Mouse (Mus musculus): ENCODE results near the gene Vps45. TPM values are rescaled to one million over a fixed set of nuclear protein-coding genes. Genes with fewer than 3 reads are reported as not detected.

Gene Vps45
- polyA plus RNA-seq, 1 experiment = 20.1 TPM

DNA sequence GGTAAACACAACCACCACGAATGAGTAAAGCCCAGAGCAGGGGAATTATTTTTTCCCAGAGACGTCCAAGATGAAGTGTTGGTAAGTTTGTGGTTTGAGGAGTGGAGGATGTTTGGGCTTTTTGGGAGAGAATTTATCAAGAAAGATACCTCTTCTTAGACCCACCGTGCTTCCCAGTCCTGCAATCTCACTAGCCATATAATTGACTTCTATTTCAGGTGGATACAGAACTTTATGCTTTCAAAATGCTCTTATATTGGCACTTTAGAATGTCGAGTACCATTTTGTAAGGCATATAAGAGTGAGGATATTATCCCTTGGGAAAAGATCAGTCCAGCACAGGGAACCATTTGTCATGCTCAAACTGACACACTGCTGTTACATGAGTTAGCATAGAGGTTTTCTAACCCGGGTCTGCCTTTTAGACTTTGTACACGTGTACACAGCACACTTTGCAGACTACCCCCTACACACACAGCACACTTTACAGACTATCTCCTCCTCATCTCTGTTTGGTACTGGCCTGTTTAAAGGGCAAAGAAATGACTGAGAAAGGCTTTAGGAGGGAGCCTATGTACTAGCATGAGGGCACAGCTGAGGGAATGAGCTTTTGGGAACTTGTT lies 61.7 kb downstream of the Vps45 start:
- peaks cover 7% of the 10 kb centered on the region for H3K4me1 ChIP-seq (ENCODE audit: control insufficient read depth, insufficient read depth, low read length)
- 24% methylated on average over 6 of the region's 6 CpGs for WGBS

DNA sequence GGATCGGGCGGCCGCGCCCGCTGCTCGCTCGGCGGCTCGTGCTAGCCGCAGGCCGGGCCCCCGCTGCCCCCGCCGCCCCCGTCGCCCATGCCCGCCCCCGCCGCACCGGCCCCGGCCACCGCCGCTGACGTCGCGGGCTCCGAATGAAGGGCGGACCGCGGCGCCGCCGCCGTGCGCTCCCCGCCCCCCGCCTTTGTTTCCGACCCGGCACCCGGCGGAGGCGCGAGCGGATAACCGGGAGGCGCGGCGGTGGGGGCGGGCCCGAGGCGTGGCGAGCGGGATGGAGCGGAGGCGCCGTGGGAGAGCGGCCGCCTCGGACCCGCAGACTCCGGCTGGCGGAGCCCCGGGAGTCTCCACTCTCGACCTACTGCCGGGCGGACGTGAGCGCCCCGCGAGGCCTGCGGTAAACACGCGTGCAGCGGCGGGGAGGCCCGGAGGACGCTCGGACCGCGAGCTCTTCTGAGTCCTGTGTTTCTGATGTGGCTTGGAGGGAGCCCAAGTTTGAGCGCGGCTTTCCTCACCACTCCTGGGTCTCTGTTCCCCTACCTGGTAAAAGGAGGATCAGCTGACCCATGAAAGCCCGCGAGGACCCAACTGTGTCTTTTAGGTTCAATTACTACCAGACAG lies 62.4 kb downstream of the Vps45 start, which contains the start of gene Plekho1:
Plekho1 (minus strand) TSS at position 200 of the 627 bp plus-strand sequence.
- WGBS = under 1% methylated on average over 78 of the region's 84 CpGs
- peaks cover 5% of the 10 kb centered on the region for H3K4me1 ChIP-seq (ENCODE audit: control insufficient read depth, insufficient read depth, low read length)
- peak within 1 kb of the TSS; percentile 74 for H3K4me3 ChIP-seq (replicated peaks; ENCODE audit: control insufficient read depth, low read depth, low read length)
- peak within 1 kb of the TSS; percentile 88 for H3K27ac ChIP-seq (ENCODE audit: control insufficient read depth, insufficient read depth, low read depth, low read length, poor library complexity)
- no peak for TF ChIP-seq CTCF (IDR thresholded peaks at IDR 0.05; ENCODE audit: control insufficient read depth, insufficient read depth, low read length)
- TF ChIP-seq POLR2A (IDR thresholded peaks at IDR 0.05; ENCODE audit: borderline replicate concordance, control insufficient read depth, low read depth, low read length) = no peak

More for the DNA sequence above, 61.7 kb downstream of the Vps45 start:
- Histone ChIP-seq H3K4me3 (replicated peaks; ENCODE audit: control insufficient read depth, low read depth, low read length) (peak overlapping the region; percentile 58), H3K27ac (ENCODE audit: control insufficient read depth, insufficient read depth, low read depth, low read length, poor library complexity) (no peak overlapping the region)
- TF ChIP-seq POLR2A (IDR thresholded peaks at IDR 0.05; ENCODE audit: borderline replicate concordance, control insufficient read depth, low read depth, low read length) = no peak
- TF ChIP-seq CTCF (IDR thresholded peaks at IDR 0.05; ENCODE audit: control insufficient read depth, insufficient read depth, low read length) = no peak

DNA sequence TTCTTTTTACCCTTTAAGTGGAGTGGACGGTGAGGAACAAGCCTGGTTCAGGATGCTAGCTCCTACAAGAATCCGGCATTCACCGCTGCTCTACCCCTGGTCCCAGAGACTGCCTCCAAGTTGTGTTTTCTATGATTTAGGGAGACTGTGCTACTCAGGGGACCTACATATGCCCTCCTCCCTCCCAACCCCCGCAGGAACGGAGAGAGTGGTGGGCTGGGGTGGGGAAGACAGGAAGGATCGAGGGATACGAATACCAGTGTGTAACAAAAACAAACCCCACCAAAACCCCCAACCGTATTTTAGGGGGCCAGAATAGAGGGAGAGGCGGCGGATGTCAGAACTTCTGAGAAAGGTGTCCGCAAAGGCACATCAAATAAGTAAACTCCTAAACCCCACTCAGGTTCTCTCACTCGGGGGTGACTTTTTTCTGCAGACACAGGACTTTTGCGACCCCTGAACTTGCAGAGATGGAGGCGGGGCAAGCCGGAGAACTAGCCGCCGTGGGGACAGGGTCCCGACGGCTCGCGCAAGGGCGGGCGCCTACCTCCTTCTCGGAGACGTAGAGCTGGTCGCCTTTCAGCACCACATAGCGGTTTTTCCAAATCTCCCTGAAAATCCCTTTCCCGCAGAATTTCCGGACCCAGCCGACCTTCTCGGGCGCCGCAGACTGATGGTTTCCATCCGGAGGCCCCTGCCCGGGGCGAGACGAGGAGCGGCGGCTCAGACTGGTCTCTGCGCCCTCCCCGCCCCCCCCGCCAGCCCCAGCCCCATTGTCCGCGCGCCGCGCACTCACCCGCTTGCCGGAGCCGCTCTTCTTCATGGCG lies 63.1 kb downstream of the Vps45 start:
- peaks cover 6% of the 10 kb centered on the region for H3K4me1 ChIP-seq (ENCODE audit: control insufficient read depth, insufficient read depth, low read length)
- H3K4me3 ChIP-seq (replicated peaks; ENCODE audit: control insufficient read depth, low read depth, low read length) = peak overlapping the region; percentile 74
- under 1% methylated on average over 47 of the region's 51 CpGs for WGBS
- TF ChIP-seq CTCF (IDR thresholded peaks at IDR 0.05; ENCODE audit: control insufficient read depth, insufficient read depth, low read length) = no peak
- no peak; the same call in 1 of the 2 replicates for TF ChIP-seq POLR2A (IDR thresholded peaks at IDR 0.05; ENCODE audit: borderline replicate concordance, control insufficient read depth, low read depth, low read length)
- peak overlapping the region; percentile 88 for H3K27ac ChIP-seq (ENCODE audit: control insufficient read depth, insufficient read depth, low read depth, low read length, poor library complexity)

DNA sequence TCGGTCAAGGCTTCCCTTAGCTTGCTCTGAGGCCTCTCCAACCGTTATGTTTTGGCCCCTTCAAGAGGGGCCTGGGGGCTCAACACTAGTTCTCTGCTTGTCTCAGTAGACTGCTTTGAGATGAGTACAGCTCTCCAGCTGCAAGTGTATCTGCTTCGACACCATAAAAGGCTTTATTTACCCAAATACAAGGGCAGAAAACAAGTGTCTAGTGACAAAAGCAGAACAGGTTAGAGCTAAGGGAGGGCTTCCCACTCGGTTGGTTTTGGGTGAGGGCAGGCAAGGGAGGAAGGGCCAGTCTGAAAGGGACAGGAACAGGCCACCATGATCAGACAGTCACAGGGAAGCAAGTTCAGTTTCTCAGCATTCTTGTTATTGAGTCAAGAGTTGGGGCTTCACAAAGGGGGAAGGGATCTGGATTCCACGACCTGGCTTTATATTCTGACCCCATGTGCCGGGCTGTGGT lies 63.9 kb downstream of the Vps45 start:
- 13% methylated on average over 6 of the region's 6 CpGs for WGBS
- H3K4me1 ChIP-seq (ENCODE audit: control insufficient read depth, insufficient read depth, low read length) = peaks cover 3% of the 10 kb centered on the region; the same call in 1 of the 2 replicates
- no peak for TF ChIP-seq CTCF (IDR thresholded peaks at IDR 0.05; ENCODE audit: control insufficient read depth, insufficient read depth, low read length)
- TF ChIP-seq POLR2A (IDR thresholded peaks at IDR 0.05; ENCODE audit: borderline replicate concordance, control insufficient read depth, low read depth, low read length) = no peak

DNA sequence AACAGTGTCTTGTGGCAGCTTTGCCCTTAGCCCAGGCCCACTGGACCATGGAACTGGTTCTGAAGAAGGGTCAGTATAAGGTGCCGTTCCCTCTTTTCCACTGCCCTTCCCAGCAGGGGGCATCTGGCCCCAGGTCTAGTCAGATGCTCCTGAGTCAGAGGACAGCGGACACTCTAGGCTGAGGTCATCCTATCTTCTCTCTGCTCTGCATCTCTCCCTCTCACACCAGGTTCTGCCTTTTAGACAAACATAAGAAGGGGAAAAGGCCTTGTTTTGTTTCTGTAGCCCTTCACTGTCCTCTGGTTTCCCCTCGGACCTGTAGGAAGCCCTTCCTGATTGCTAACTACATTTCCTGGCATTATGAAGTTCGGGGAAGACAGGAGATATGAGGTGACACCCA lies 64.4 kb downstream of the Vps45 start:
- Histone ChIP-seq H3K4me1 (ENCODE audit: control insufficient read depth, insufficient read depth, low read length) (peaks cover 3% of the 10 kb centered on the region; the same call in 1 of the 2 replicates), H3K4me3 (replicated peaks; ENCODE audit: control insufficient read depth, low read depth, low read length) (peak overlapping the region; percentile 37), H3K27ac (ENCODE audit: control insufficient read depth, insufficient read depth, low read depth, low read length, poor library complexity) (peak overlapping the region; percentile 88)
- 29% methylated on average over 4 of the region's 4 CpGs for whole genome bisulfite sequencing
- TF ChIP-seq CTCF (IDR thresholded peaks at IDR 0.05; ENCODE audit: control insufficient read depth, insufficient read depth, low read length) (peak; percentile 21; the same call in 1 of the 2 replicates), POLR2A (IDR thresholded peaks at IDR 0.05; ENCODE audit: borderline replicate concordance, control insufficient read depth, low read depth, low read length) (no peak)

More for the DNA sequence above, 63.9 kb downstream of the Vps45 start:
- peak overlapping the region; percentile 74 for H3K4me3 ChIP-seq (replicated peaks; ENCODE audit: control insufficient read depth, low read depth, low read length)
- peak overlapping the region; percentile 88 for H3K27ac ChIP-seq (ENCODE audit: control insufficient read depth, insufficient read depth, low read depth, low read length, poor library complexity)

DNA sequence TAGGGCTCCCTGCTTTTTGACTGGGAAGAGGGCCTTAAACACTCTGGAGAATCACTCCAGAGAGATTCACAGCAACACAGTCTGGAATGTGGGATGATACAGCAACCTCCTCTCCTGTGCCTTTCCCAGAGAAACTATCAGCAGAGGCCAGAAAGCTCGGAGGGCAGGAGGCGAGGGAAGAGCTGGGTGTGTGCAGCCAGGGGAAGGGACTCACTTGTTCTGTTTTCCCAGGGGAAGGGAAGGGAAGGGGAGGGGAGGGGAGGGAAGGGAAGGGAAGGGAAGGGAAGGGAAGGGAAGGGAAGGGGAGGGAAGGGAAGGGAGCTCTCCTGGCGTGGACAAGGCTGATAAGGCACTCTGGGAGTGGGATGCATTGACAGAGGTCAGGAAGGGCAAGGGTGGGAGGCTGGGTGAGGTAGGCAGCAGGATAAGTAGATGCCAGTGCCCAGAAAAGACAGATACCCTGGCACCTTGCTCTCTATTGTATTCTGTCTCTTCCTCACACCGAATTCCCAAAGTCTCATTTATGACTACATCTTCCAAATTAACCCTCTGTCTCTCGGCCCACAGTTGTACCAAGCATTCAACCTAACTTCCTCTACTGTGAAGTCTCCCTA lies 65.2 kb downstream of the Vps45 start:
- 61% methylated on average over 5 of the region's 5 CpGs for WGBS

DNA sequence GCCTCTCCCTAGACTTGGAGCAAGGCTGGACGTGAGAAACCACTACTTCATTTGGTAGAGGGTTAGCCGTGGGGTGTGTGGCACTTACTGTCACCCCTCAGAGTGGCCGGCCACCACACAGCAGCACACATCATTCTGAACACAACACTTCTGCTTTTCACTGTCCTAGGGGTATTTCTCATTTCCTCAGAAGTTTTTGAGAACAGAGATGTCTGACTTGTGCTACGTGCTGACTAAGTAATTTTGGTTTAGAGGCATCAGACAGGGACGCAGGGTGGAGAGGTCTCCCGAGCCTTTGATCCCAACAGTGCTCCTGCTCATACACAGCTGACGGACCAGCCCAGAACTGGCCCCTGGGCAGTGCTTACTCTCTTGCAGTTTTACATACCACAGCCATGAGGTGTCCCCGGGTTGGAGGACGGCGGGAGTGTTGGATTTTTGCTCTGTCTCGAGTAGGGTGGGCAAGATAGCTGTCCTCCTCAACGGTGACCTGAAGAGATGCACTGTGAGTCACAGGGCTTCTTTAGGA lies 67.8 kb downstream of the Vps45 start:
- H3K4me1 ChIP-seq (ENCODE audit: control insufficient read depth, insufficient read depth, low read length) = peaks cover 5% of the 10 kb centered on the region; the same call in 1 of the 2 replicates
- no peak overlapping the region for H3K4me3 ChIP-seq (replicated peaks; ENCODE audit: control insufficient read depth, low read depth, low read length)
- TF ChIP-seq CTCF (IDR thresholded peaks at IDR 0.05; ENCODE audit: control insufficient read depth, insufficient read depth, low read length) (no peak), POLR2A (IDR thresholded peaks at IDR 0.05; ENCODE audit: borderline replicate concordance, control insufficient read depth, low read depth, low read length) (no peak)
- 34% methylated on average over 12 of the region's 12 CpGs for WGBS
- peak overlapping the region; percentile 46 for H3K27ac ChIP-seq (ENCODE audit: control insufficient read depth, insufficient read depth, low read depth, low read length, poor library complexity)

More for the DNA sequence above, 65.2 kb downstream of the Vps45 start:
- peak overlapping the region; percentile 88; the same call in 1 of the 2 replicates for H3K27ac ChIP-seq (ENCODE audit: control insufficient read depth, insufficient read depth, low read depth, low read length, poor library complexity)
- H3K4me3 ChIP-seq (replicated peaks; ENCODE audit: control insufficient read depth, low read depth, low read length) = no peak overlapping the region
- peaks cover 3% of the 10 kb centered on the region; the same call in 1 of the 2 replicates for H3K4me1 ChIP-seq (ENCODE audit: control insufficient read depth, insufficient read depth, low read length)
- TF ChIP-seq CTCF (IDR thresholded peaks at IDR 0.05; ENCODE audit: control insufficient read depth, insufficient read depth, low read length) (no peak), POLR2A (IDR thresholded peaks at IDR 0.05; ENCODE audit: borderline replicate concordance, control insufficient read depth, low read depth, low read length) (no peak)

All from bone marrow, adult 2 months (tissue).